Mouse (Mus musculus): ENCODE measurements around the gene Kcnq5. TPM values are rescaled to one million over a fixed set of nuclear protein-coding genes. Genes with fewer than 3 reads are reported as not detected.
A peak's percentile ranks its signal among the peaks of the same experiment; 100 is the strongest.

The Kcnq5 gene
- total RNA-seq (2014; rRNA removed; ENCODE audit: low replicate concordance) (1.7 and 4.3 TPM in 2 replicates), polyA plus RNA-seq (2015; fragmentation: Nextera tagmentation; extraction: Ambion mirVana) (1.1 and 1.4 TPM in 2 replicates)

DNA sequence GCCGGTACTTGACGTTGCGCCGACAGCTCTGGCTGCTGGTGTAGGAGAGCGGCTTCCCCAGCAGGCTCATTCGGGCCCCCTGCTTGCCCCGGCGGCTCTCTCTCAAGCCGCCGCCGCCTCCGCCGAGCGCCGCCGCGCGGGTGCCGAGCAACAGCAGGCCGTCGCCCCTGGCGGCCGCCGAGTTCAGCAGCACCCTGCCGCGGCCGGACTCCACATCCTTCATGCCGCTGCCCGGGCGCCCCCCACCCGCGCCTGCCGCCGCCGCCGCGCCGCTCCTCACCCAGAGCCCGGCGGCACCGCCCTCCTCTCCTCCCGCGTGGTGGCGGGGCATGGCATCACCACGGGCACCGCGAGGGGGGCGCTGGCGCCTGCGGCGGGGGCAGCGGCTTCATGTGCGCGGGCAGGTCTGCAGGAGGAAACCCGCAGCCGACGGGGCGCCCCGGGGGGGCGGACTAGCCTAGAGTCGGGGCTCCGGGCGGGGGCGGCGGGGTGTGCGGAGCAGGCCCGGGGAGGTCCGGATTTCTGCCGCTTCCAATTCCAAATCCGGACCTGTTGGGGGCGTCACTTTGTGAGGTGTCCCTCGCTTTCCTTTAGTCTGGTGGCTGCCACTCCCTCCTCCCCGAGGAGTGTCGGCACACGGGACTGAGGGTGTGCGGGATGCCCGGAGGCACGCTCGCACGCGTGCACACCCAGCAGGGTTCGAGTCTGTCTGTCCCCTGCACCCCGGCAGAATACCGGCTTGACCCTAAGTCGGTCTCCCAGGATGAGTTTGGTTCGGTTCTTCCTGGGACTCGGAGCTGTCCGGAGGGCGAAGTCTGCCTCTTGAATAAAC, at the start of gene Kcnq5:
TSS of gene Kcnq5 (minus strand) at position 692 of the 832 bp plus-strand sequence.
- Histone ChIP-seq H3K27me3 (ENCODE audit: control insufficient read depth, insufficient read depth, low read length) (no peaks in the 10 kb centered on the region), H3K4me2 (ENCODE audit: low read depth, low read length) (peak within 1 kb of the TSS; percentile 97), H3K27ac (ENCODE audit: low read depth) (peak within 1 kb of the TSS; percentile 80), H3K36me3 (replicated peaks; ENCODE audit: control insufficient read depth, insufficient read depth, low read length) (no peaks in the 10 kb centered on the region), H3K9me3 (replicated peaks; ENCODE audit: control insufficient read depth, low read length) (no peaks in the 10 kb centered on the region), H3K9ac (replicated peaks; ENCODE audit: low read depth, low read length) (peak within 1 kb of the TSS; percentile 70), H3K4me3 (ENCODE audit: low read depth, low read length) (peak within 1 kb of the TSS; percentile 83), H3K4me1 (ENCODE audit: control insufficient read depth, insufficient read depth) (peaks cover 14% of the 10 kb centered on the region)
- WGBS: under 1% methylated on average over 72 of the region's 89 CpGs
- DNase-seq (ENCODE audit: low spot score): peak; percentile 64
- ATAC-seq (ENCODE audit: insufficient read depth, low read depth): peak; percentile 82
- TF ChIP-seq CTCF (IDR thresholded peaks at IDR 0.05; ENCODE audit: low read depth) (peak; percentile 9; the same call in 1 of the 2 replicates), EP300 (IDR thresholded peaks at IDR 0.05; ENCODE audit: low read depth) (no peak)

DNA sequence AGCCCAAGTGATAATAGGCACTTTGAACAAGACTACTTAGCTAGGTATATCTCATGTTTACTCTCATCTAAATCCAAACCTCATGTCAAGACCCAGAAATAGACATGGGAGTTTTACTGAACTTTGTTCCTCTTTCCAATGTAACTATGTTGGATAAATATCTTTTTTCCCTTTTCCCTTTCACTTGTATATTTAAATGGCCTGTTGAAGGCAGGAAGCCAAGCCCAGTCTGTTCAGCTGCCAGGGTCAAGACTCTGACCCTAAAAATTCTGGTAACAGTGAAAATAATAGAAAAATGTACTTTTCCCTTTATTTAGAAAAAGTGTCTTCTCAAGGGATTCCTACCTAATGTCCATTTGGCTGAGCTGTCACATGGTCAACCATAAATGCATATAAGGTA, 18.0 kb upstream of the Kcnq5 start:
- no peaks in the 10 kb centered on the region for H3K36me3 ChIP-seq (replicated peaks; ENCODE audit: control insufficient read depth, insufficient read depth, low read length)
- H3K9me3 ChIP-seq (replicated peaks; ENCODE audit: control insufficient read depth, low read length): no peaks in the 10 kb centered on the region
- DNase-seq (ENCODE audit: low spot score): no peak
- H3K27ac ChIP-seq (ENCODE audit: low read depth): no peak overlapping the region
- no peak for ATAC-seq (ENCODE audit: insufficient read depth, low read depth)
- TF ChIP-seq CTCF (IDR thresholded peaks at IDR 0.05; ENCODE audit: low read depth) (no peak), EP300 (IDR thresholded peaks at IDR 0.05; ENCODE audit: low read depth) (no peak)
- H3K9ac ChIP-seq (replicated peaks; ENCODE audit: low read depth, low read length): no peak overlapping the region
- no peaks in the 10 kb centered on the region for H3K27me3 ChIP-seq (ENCODE audit: control insufficient read depth, insufficient read depth, low read length)
- no peaks in the 10 kb centered on the region for H3K4me1 ChIP-seq (ENCODE audit: control insufficient read depth, insufficient read depth)
- no peak overlapping the region for H3K4me2 ChIP-seq (ENCODE audit: low read depth, low read length)
- no peak overlapping the region for H3K4me3 ChIP-seq (ENCODE audit: low read depth, low read length)

DNA sequence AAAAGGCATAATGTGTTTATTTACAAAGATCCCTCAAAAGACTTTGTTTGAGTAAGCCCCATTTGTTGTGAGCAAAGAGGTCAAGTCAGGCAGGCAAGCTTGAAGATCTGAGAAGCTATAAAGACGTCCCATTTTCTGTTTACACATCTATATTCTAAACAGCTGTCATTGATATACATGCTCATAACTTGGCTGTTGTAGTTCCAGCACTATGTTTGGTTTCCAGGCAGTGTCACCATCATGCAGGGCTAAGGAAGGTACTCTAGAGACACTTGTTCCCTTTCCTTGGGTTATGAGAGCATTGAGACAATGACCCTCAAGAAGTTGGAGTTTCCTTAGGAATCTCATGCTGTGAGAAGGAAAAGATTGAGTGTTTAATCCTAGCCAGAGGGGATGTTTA, 17.6 kb upstream of the Kcnq5 start:
- no peak overlapping the region for H3K4me2 ChIP-seq (ENCODE audit: low read depth, low read length)
- ATAC-seq (ENCODE audit: insufficient read depth, low read depth) (no peak), DNase-seq (ENCODE audit: low spot score) (no peak)
- H3K27me3 ChIP-seq (ENCODE audit: control insufficient read depth, insufficient read depth, low read length): no peaks in the 10 kb centered on the region
- no peaks in the 10 kb centered on the region for H3K36me3 ChIP-seq (replicated peaks; ENCODE audit: control insufficient read depth, insufficient read depth, low read length)
- H3K9ac ChIP-seq (replicated peaks; ENCODE audit: low read depth, low read length): no peak overlapping the region
- no peaks in the 10 kb centered on the region for H3K9me3 ChIP-seq (replicated peaks; ENCODE audit: control insufficient read depth, low read length)
- H3K4me1 ChIP-seq (ENCODE audit: control insufficient read depth, insufficient read depth): no peaks in the 10 kb centered on the region
- no peak overlapping the region for H3K27ac ChIP-seq (ENCODE audit: low read depth)
- TF ChIP-seq CTCF (IDR thresholded peaks at IDR 0.05; ENCODE audit: low read depth) (no peak), EP300 (IDR thresholded peaks at IDR 0.05; ENCODE audit: low read depth) (no peak)
- WGBS: 74% methylated on average over 1 of the region's 1 CpGs
- H3K4me3 ChIP-seq (ENCODE audit: low read depth, low read length): no peak overlapping the region

DNA sequence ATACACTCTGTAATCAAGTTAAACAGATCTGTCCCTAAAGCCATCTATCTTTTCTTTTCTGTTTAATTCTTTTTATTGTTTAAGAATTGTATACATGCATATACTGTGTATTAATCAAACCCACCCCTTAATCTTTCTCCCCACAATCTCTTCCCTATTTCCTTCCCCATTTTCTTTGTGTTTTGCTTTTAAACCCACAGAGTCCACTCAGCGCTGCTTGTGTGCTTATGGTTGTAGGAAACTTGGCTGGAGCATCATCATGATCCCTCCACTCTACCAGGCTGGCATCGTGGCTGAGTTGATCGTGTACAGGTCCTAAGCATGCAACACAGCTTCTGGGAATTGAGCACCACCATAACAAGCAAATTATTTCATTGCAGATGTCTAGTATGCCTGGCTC, 12.3 kb upstream of the Kcnq5 start:
- ATAC-seq (ENCODE audit: insufficient read depth, low read depth): no peak
- WGBS: 81% methylated on average over 3 of the region's 3 CpGs

DNA sequence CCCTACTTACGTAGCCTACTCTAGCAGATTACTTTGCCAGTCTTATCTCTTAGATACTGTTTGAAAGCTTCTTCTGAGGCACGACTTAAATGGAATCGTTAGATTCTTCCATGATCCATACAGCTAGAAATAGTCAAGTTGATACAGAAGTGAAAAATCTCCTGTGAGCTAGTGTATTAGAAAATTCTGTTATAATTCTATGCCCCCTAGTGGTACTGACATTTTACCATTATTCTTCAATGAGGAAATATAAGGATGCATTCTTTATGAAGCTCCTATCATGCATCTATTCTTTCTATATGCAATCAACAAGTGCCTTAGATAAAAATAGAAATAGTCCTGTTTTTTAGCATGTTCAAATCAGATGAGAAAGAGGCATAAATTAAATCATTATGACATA, 5.4 kb upstream of the Kcnq5 start:
- no peak overlapping the region for H3K4me3 ChIP-seq (ENCODE audit: low read depth, low read length)
- 34% methylated on average over 3 of the region's 3 CpGs for WGBS
- no peak overlapping the region for H3K4me2 ChIP-seq (ENCODE audit: low read depth, low read length)
- no peak for ATAC-seq (ENCODE audit: insufficient read depth, low read depth)
- no peaks in the 10 kb centered on the region for H3K9me3 ChIP-seq (replicated peaks; ENCODE audit: control insufficient read depth, low read length)
- peaks cover 8% of the 10 kb centered on the region; the same call in 1 of the 2 replicates for H3K4me1 ChIP-seq (ENCODE audit: control insufficient read depth, insufficient read depth)
- no peaks in the 10 kb centered on the region for H3K27me3 ChIP-seq (ENCODE audit: control insufficient read depth, insufficient read depth, low read length)
- H3K36me3 ChIP-seq (replicated peaks; ENCODE audit: control insufficient read depth, insufficient read depth, low read length): no peaks in the 10 kb centered on the region
- peak; percentile 24 for DNase-seq (ENCODE audit: low spot score)
- peak; percentile 62 for TF ChIP-seq CTCF (IDR thresholded peaks at IDR 0.05; ENCODE audit: low read depth)
- no peak for TF ChIP-seq EP300 (IDR thresholded peaks at IDR 0.05; ENCODE audit: low read depth)
- no peak overlapping the region for H3K27ac ChIP-seq (ENCODE audit: low read depth)
- no peak overlapping the region for H3K9ac ChIP-seq (replicated peaks; ENCODE audit: low read depth, low read length)

More for the DNA sequence above, 12.3 kb upstream of the Kcnq5 start:
- Histone ChIP-seq H3K27ac (ENCODE audit: low read depth) (no peak overlapping the region), H3K36me3 (replicated peaks; ENCODE audit: control insufficient read depth, insufficient read depth, low read length) (no peaks in the 10 kb centered on the region), H3K4me2 (ENCODE audit: low read depth, low read length) (no peak overlapping the region), H3K9me3 (replicated peaks; ENCODE audit: control insufficient read depth, low read length) (no peaks in the 10 kb centered on the region), H3K9ac (replicated peaks; ENCODE audit: low read depth, low read length) (no peak overlapping the region), H3K4me3 (ENCODE audit: low read depth, low read length) (no peak overlapping the region), H3K4me1 (ENCODE audit: control insufficient read depth, insufficient read depth) (no peaks in the 10 kb centered on the region), H3K27me3 (ENCODE audit: control insufficient read depth, insufficient read depth, low read length) (no peaks in the 10 kb centered on the region)
- DNase-seq (ENCODE audit: low spot score): no peak
- no peak for TF ChIP-seq EP300 (IDR thresholded peaks at IDR 0.05; ENCODE audit: low read depth)
- TF ChIP-seq CTCF (IDR thresholded peaks at IDR 0.05; ENCODE audit: low read depth): no peak
